Mouse (Mus musculus) testis, adult 2 months (tissue): ENCODE data around the gene Pld1. TPM values are rescaled to one million over a fixed set of nuclear protein-coding genes. Genes with fewer than 3 reads are reported as not detected.

ENCODE experiments used
- H3K27ac ChIP-seq: fragments of 200-500 bp; 2 replicates; pipeline ENCODE4 v1.5.1; 2012; ENCODE audit warnings: low read depth, low read length; ENCODE audit not compliant: control insufficient read depth, insufficient read depth
- H3K27me3 ChIP-seq: fragments of 200-500 bp; 2 replicates; pipeline ENCODE4 v1.6.1; 2012; ENCODE audit warnings: mild to moderate bottlenecking, low read length, moderate library complexity; ENCODE audit not compliant: control insufficient read depth, insufficient read depth
- H3K36me3 ChIP-seq: fragments of 200-500 bp; 2 replicates; pipeline ENCODE4 v1.6.1; 2012; ENCODE audit warnings: mild to moderate bottlenecking, low read length; ENCODE audit not compliant: control insufficient read depth, insufficient read depth
- H3K4me1 ChIP-seq: fragments of 200-500 bp; 2 replicates; pipeline ENCODE4 v1.6.1; 2012; ENCODE audit warnings: low read length; ENCODE audit not compliant: control insufficient read depth, insufficient read depth
- H3K4me3 ChIP-seq: fragments of 200-500 bp; 2 replicates; pipeline ENCODE4 v1.5.1; 2012; ENCODE audit warnings: low read depth, mild to moderate bottlenecking, low read length, moderate library complexity, mixed read lengths; ENCODE audit not compliant: control insufficient read depth
- CTCF ChIP-seq: fragments of 200-500 bp; IDR thresholded peaks from 2 replicates; pipeline ENCODE4 v1.5.1; 2012; ENCODE audit warnings: low read depth, mild to moderate bottlenecking, inconsistent platforms, low read length, moderate library complexity; ENCODE audit not compliant: control insufficient read depth, insufficient read depth, insufficient replicate concordance
- POLR2A ChIP-seq: fragments of 200-500 bp; IDR thresholded peaks from 2 replicates; pipeline ENCODE4 v1.6.1; 2012; ENCODE audit warnings: low read depth, mild to moderate bottlenecking, inconsistent platforms, low read length, moderate library complexity; ENCODE audit not compliant: control insufficient read depth
- polyA plus RNA-seq: library from polyadenylated mRNA; depleted of rRNA; stranded (reverse); fragments of >200 nt; gene quantifications from 2 replicates; pipeline ENCODE4 v1.2.3, GENCODE M21; 2012

Gene Pld1
- polyA plus RNA-seq, 1 experiment: 1.0 TPM

- TF ChIP-seq CTCF (no peak), POLR2A (no peak)
- no peak overlapping the region for H3K4me3 ChIP-seq
- no peaks in the 10 kb centered on the region for H3K4me1 ChIP-seq
- H3K36me3 ChIP-seq: no peaks in the 10 kb centered on the region
- no peak overlapping the region for H3K27ac ChIP-seq
- H3K27me3 ChIP-seq: no peaks in the 10 kb centered on the region
Measured at GRCm38 (mm10) chr3:27949175-27949872, 10.8 kb downstream of the Pld1 start.

GRCm38 (mm10) chr3:27949873-27950250, 11.4 kb downstream of the Pld1 start:
- Histone ChIP-seq H3K36me3 (no peaks in the 10 kb centered on the region), H3K4me1 (no peaks in the 10 kb centered on the region), H3K27ac (no peak overlapping the region), H3K4me3 (no peak overlapping the region), H3K27me3 (no peaks in the 10 kb centered on the region)
- TF ChIP-seq POLR2A (no peak), CTCF (no peak)

- Histone ChIP-seq H3K4me3 (no peak overlapping the region), H3K4me1 (no peaks in the 10 kb centered on the region), H3K27ac (no peak overlapping the region), H3K27me3 (no peaks in the 10 kb centered on the region), H3K36me3 (no peaks in the 10 kb centered on the region)
- no peak for TF ChIP-seq POLR2A
- no peak for TF ChIP-seq CTCF
Measured at GRCm38 (mm10) chr3:27950726-27951125, 12.2 kb downstream of the Pld1 start.

- Histone ChIP-seq H3K27me3 (no peaks in the 10 kb centered on the region), H3K27ac (no peak overlapping the region), H3K4me1 (no peaks in the 10 kb centered on the region), H3K36me3 (no peaks in the 10 kb centered on the region), H3K4me3 (no peak overlapping the region)
- TF ChIP-seq POLR2A (no peak), CTCF (no peak)
Measured at GRCm38 (mm10) chr3:27951721-27952120, 13.2 kb downstream of the Pld1 start.

- H3K4me1 ChIP-seq: 0 out of 2 replicates have a peak, but pooled peaks cover 3% of the 10 kb centered on the region
- H3K4me3 ChIP-seq: no peak overlapping the region
- H3K36me3 ChIP-seq: no peaks in the 10 kb centered on the region
- H3K27me3 ChIP-seq: no peaks in the 10 kb centered on the region
- no peak for TF ChIP-seq POLR2A
- TF ChIP-seq CTCF: no peak
- H3K27ac ChIP-seq: no peak overlapping the region
Measured at GRCm38 (mm10) chr3:27956006-27956405, 17.5 kb downstream of the Pld1 start.

GRCm38 (mm10) chr3:27959221-27959620, 20.7 kb downstream of the Pld1 start:
- H3K27ac ChIP-seq: no peak overlapping the region
- TF ChIP-seq POLR2A: no peak
- no peak for TF ChIP-seq CTCF
- H3K27me3 ChIP-seq: no peaks in the 10 kb centered on the region
- no peaks in the 10 kb centered on the region for H3K36me3 ChIP-seq
- 0 out of 2 replicates have a peak, but pooled peaks cover 3% of the 10 kb centered on the region for H3K4me1 ChIP-seq
- no peak overlapping the region for H3K4me3 ChIP-seq

- Histone ChIP-seq H3K27me3 (no peaks in the 10 kb centered on the region), H3K4me3 (no peak overlapping the region), H3K27ac (no peak overlapping the region), H3K36me3 (no peaks in the 10 kb centered on the region), H3K4me1 (0 out of 2 replicates have a peak, but pooled peaks cover 3% of the 10 kb centered on the region)
- TF ChIP-seq CTCF (no peak), POLR2A (no peak)
Measured at GRCm38 (mm10) chr3:27961162-27961561, 22.7 kb downstream of the Pld1 start.
